Mouse (Mus musculus) midbrain, embryonic 14.5 days (tissue): Measurements from ENCODE around the gene Lyg2. TPM values are rescaled to one million over a fixed set of nuclear protein-coding genes. Genes with fewer than 3 reads are reported as not detected.

Experiments used
- ATAC-seq: fragments of 200-750 bp; cut with Nextera tagmentation; 2 replicates; pipeline ENCODE4 v1.8.0; 2017; ENCODE audit warnings: moderate number of reproducible peaks, moderate library complexity; ENCODE audit not compliant: low FRiP score, low TSS enrichment
- DNase-seq: peaks from one replicate; pipeline ENCODE4 v3.0.0-alpha.2; 2015
- H3K27ac ChIP-seq: fragments of 300-500 bp; sonication (generic); replicated peaks from 2 replicates; pipeline ENCODE4 v1.5.1; 2014; ENCODE audit warnings: mild to moderate bottlenecking, low read depth, low read length, moderate library complexity
- H3K27me3 ChIP-seq: fragments of 300-500 bp; sonication (generic); 2 replicates; pipeline ENCODE4 v1.6.1; 2014; ENCODE audit warnings: low read length, control low read depth, mixed read lengths; ENCODE audit not compliant: control insufficient read depth, insufficient read depth
- H3K36me3 ChIP-seq: fragments of 300-500 bp; sonication (generic); 2 replicates; pipeline ENCODE4 v1.6.1; 2014; ENCODE audit warnings: low read length, control low read depth; ENCODE audit not compliant: control insufficient read depth, insufficient read depth
- H3K4me1 ChIP-seq: fragments of 300-500 bp; sonication (generic); 2 replicates; pipeline ENCODE4 v1.6.1; 2014; ENCODE audit warnings: mild to moderate bottlenecking, antibody characterized with exemption, low read length, control low read depth; ENCODE audit not compliant: control insufficient read depth, insufficient read depth
- H3K4me2 ChIP-seq: fragments of 300-500 bp; sonication (generic); 2 replicates; pipeline ENCODE4 v1.6.1; 2014; ENCODE audit warnings: mild to moderate bottlenecking, low read length, moderate library complexity
- H3K4me3 ChIP-seq: fragments of 300-500 bp; sonication (generic); replicated peaks from 2 replicates; pipeline ENCODE4 v1.5.1; 2014; ENCODE audit warnings: low read depth, low read length
- H3K9ac ChIP-seq: fragments of 300-500 bp; sonication (generic); replicated peaks from 2 replicates; pipeline ENCODE4 v1.6.1; 2014; ENCODE audit warnings: mild to moderate bottlenecking, low read length, moderate library complexity
- H3K9me3 ChIP-seq: fragments of 300-500 bp; sonication (generic); 2 replicates; pipeline ENCODE4 v1.6.1; 2016; ENCODE audit warnings: low read length, control low read depth, mixed read lengths; ENCODE audit not compliant: control insufficient read depth
- WGBS: fragments of 180-500 bp; shearing (Covaris S2); extraction: QIAGEN DNeasy Blood & Tissue Kit; methylation state at CpG from one replicate; pipeline ENCODE4 v1.1.7; 2014; 5-methylcytosine and 5-hydroxymethylcytosine counted together
- polyA plus RNA-seq: library from polyadenylated mRNA; unstranded; fragments of >200 nt; fragmentation: Nextera tagmentation; extraction: Ambion mirVana; gene quantifications from 2 replicates; pipeline ENCODE4 v1.2.1, GENCODE M21; 2014

The Lyg2 gene
- polyA plus RNA-seq, 1 experiment from 2014 or later, result not detected

- Histone ChIP-seq H3K4me1 (no peaks in the 10 kb centered on the region), H3K9me3 (no peaks in the 10 kb centered on the region), H3K9ac (no peak overlapping the region), H3K36me3 (no peaks in the 10 kb centered on the region), H3K4me3 (no peak overlapping the region), H3K27me3 (no peaks in the 10 kb centered on the region), H3K4me2 (no peak overlapping the region), H3K27ac (no peak overlapping the region)
- WGBS, result 21% methylated on average over 3 of the region's 3 CpGs
- no peak for DNase-seq
- no peak for ATAC-seq
Observed at GRCm38 (mm10) chr1:37931806-37932205, 15.5 kb upstream of the Lyg2 start.

GRCm38 (mm10) chr1:37925971-37926370 lies 9.7 kb upstream of the Lyg2 start:
- ATAC-seq (no peak), DNase-seq (no peak)
- Histone ChIP-seq H3K27me3 (no peaks in the 10 kb centered on the region), H3K27ac (no peak overlapping the region), H3K36me3 (no peaks in the 10 kb centered on the region), H3K9me3 (no peaks in the 10 kb centered on the region), H3K4me3 (no peak overlapping the region), H3K4me1 (no peaks in the 10 kb centered on the region), H3K9ac (no peak overlapping the region), H3K4me2 (no peak overlapping the region)
- WGBS, result 79% methylated on average over 8 of the region's 8 CpGs

- 59% methylated on average over 8 of the region's 8 CpGs for WGBS
Observed at GRCm38 (mm10) chr1:37922536-37922935, 6.2 kb upstream of the Lyg2 start.

GRCm38 (mm10) chr1:37918096-37918495 lies 1.8 kb upstream of the Lyg2 start:
- WGBS, result 80% methylated on average over 6 of the region's 6 CpGs
- H3K36me3 ChIP-seq, result no peaks in the 10 kb centered on the region
- no peak overlapping the region for H3K9ac ChIP-seq
- ATAC-seq (no peak), DNase-seq (no peak)
- H3K4me1 ChIP-seq, result no peaks in the 10 kb centered on the region
- no peak overlapping the region for H3K27ac ChIP-seq
- no peak overlapping the region for H3K4me2 ChIP-seq
- no peaks in the 10 kb centered on the region for H3K9me3 ChIP-seq
- no peak overlapping the region for H3K4me3 ChIP-seq
- no peaks in the 10 kb centered on the region for H3K27me3 ChIP-seq

More at GRCm38 (mm10) chr1:37922536-37922935, 6.2 kb upstream of the Lyg2 start:
- Histone ChIP-seq H3K4me2 (no peak overlapping the region), H3K4me1 (no peaks in the 10 kb centered on the region), H3K9ac (no peak overlapping the region), H3K36me3 (no peaks in the 10 kb centered on the region), H3K27ac (no peak overlapping the region), H3K9me3 (no peaks in the 10 kb centered on the region), H3K4me3 (no peak overlapping the region), H3K27me3 (no peaks in the 10 kb centered on the region)
- ATAC-seq (no peak), DNase-seq (no peak)

- Histone ChIP-seq H3K27me3 (no peaks in the 10 kb centered on the region), H3K36me3 (no peaks in the 10 kb centered on the region), H3K4me3 (no peak overlapping the region), H3K4me2 (no peak overlapping the region), H3K9ac (no peak overlapping the region), H3K27ac (no peak overlapping the region), H3K4me1 (no peaks in the 10 kb centered on the region), H3K9me3 (no peaks in the 10 kb centered on the region)
- WGBS, result 81% methylated on average over 13 of the region's 13 CpGs
- no peak for ATAC-seq
- DNase-seq, result no peak
Observed at GRCm38 (mm10) chr1:37917666-37918065, 1.4 kb upstream of the Lyg2 start.

GRCm38 (mm10) chr1:37912751-37913150 lies 3.5 kb downstream of the Lyg2 start:
- Histone ChIP-seq H3K4me2 (no peak overlapping the region), H3K9me3 (no peaks in the 10 kb centered on the region), H3K4me1 (no peaks in the 10 kb centered on the region), H3K27me3 (no peaks in the 10 kb centered on the region), H3K27ac (no peak overlapping the region), H3K9ac (no peak overlapping the region), H3K36me3 (no peaks in the 10 kb centered on the region), H3K4me3 (no peak overlapping the region)
- no peak for ATAC-seq
- no peak for DNase-seq
- 82% methylated on average over 2 of the region's 2 CpGs for WGBS

- Histone ChIP-seq H3K9me3 (no peaks in the 10 kb centered on the region), H3K4me2 (no peak overlapping the region), H3K4me1 (no peaks in the 10 kb centered on the region), H3K27ac (no peak overlapping the region), H3K9ac (no peak overlapping the region), H3K27me3 (no peaks in the 10 kb centered on the region), H3K36me3 (peaks cover 22% of the 10 kb centered on the region), H3K4me3 (no peak overlapping the region)
- DNase-seq (peak; percentile 41), ATAC-seq (no peak)
- WGBS, result 34% methylated on average over 6 of the region's 6 CpGs
Observed at GRCm38 (mm10) chr1:37903178-37903577, 13.1 kb downstream of the Lyg2 start.

GRCm38 (mm10) chr1:37900288-37900687 lies 16.0 kb downstream of the Lyg2 start:
- no peak overlapping the region for H3K27ac ChIP-seq
- no peak overlapping the region for H3K4me3 ChIP-seq
- H3K9me3 ChIP-seq, result no peaks in the 10 kb centered on the region
- WGBS, result 54% methylated on average over 6 of the region's 6 CpGs
- H3K36me3 ChIP-seq, result peaks cover 45% of the 10 kb centered on the region
- no peaks in the 10 kb centered on the region for H3K4me1 ChIP-seq
- no peak overlapping the region for H3K4me2 ChIP-seq
- no peak overlapping the region for H3K9ac ChIP-seq
- DNase-seq (no peak), ATAC-seq (no peak)
- H3K27me3 ChIP-seq, result no peaks in the 10 kb centered on the region

GRCm38 (mm10) chr1:37899816-37900215 lies 16.5 kb downstream of the Lyg2 start:
- no peak for DNase-seq
- Histone ChIP-seq H3K9me3 (no peaks in the 10 kb centered on the region), H3K4me2 (no peak overlapping the region), H3K27me3 (no peaks in the 10 kb centered on the region), H3K4me3 (no peak overlapping the region), H3K36me3 (peaks cover 49% of the 10 kb centered on the region), H3K9ac (no peak overlapping the region), H3K4me1 (no peaks in the 10 kb centered on the region), H3K27ac (no peak overlapping the region)
- no peak for ATAC-seq
- 86% methylated on average over 4 of the region's 4 CpGs for WGBS
